Mouse (Mus musculus): ENCODE results near the gene Rmi2.
"Not testable (repeated sequence)": the region's sequence is repeated elsewhere in the genome, so short reads cannot be mapped to it uniquely, and the experiment has no call there.

The Rmi2 gene

DNA sequence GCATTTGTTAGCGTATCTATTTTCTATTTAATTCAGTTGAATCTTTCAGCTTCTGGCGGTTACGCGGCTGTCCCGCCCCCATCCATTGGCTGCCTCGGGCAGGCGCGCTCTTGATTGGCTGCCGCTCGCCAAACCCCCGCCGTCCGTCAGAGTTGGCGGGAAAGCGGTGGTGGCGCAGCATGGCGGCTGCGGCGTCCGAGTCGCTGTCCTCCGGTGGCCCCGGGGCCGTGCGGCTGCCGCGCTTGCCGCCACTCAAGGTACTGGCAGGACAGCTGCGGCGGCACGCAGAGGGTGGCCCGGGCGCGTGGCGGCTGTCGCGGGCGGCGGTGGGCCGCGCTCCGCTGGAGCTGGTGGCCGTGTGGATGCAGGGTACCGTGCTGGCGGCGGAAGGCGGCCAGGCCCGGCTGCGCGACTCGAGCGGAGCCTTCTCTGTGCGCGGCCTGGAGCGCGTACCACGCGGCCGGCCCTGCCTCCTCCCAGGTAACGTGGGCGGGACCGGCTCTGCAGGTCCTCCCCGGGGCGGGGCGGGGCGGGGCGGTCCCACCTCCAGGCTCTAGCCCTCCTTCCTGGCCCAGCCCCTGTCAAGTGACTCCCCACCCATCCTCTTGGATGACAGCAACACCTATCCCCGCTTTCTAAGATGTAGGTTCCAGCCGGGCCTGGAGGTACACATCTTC lies at the start of gene Rmi2:
TSS of gene Rmi2 (plus strand) at position 149 of the 677 bp plus-strand sequence.
- CTCF ChIA-PET: interaction anchor here (0.6 kb wide), 1 partner anchor 10 kb away, joined by 17 read pairs; no protein-coding TSS in a partner anchor

DNA sequence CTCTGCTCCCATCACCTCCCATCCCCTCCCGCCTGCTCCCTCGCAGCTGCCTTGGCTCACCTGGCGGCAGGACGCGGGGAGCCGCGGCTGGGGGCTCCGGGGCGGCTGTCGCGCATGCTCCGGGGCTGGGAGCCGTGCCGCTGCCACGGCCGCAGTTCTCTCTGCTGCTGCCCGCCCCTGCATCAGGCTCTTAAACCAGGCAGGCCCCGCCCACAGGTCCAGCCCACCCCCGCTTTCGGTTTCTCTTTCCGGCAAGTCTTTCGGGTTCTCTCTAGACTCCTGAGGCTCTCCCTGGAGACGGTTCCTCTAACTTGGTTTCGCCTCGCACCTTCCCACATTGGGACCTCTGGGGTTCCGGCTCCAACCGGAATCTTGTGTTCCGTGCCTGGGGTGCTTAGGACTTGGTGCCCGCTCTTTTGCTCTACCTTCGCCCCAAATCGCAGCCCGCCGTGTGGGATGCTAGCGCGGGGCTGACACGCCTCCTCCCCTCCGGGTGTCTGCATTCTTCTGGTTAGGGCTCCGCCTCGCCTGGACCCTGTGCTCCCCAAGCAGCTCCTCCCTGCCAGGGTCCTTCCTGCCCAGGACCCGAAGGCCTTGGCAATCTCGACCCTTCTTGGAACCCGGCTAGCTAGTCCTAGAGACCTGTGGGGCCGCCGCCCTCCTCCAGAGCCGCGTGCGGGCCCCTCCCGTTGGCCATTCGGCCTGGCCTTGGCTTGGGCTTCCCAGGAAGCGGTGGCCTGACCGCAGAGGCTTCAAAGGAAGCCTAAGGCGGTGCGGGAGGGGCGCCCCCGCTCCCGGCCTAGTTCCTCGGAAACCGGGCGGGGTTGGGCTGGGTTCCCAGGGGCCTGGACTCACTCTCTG lies 49.3 kb upstream of the Rmi2 start, which contains the start of gene Socs1:
TSS of gene Socs1 (minus strand) at position 166 of the 861 bp plus-strand sequence.
- CTCF ChIA-PET: interaction anchor here (0.6 to 0.9 kb wide), 2 partner anchors 12 to 15 kb away, joined by 3 to 4 read pairs; no protein-coding TSS in a partner anchor

DNA sequence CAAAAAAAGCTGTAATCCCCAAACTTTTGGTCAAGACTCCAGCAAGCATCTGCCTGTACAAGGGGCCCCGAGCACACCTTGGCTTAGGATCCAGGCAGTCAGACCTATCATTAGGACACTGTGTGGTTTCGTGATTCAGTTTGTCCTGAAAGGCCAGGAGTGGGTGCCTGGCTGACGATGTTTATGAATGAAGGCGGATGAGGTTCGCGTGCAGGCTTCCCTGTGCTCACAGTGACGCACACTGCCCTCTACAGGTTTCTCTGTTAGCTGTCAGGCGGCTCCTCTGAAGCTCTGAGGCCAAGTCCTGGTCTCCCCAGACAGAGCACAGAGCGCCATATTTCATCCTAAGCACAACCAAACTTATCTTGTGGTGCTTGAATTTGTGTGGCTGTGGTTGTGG lies 48.6 kb upstream of the Rmi2 start:
- CTCF ChIA-PET: no interaction called here

DNA sequence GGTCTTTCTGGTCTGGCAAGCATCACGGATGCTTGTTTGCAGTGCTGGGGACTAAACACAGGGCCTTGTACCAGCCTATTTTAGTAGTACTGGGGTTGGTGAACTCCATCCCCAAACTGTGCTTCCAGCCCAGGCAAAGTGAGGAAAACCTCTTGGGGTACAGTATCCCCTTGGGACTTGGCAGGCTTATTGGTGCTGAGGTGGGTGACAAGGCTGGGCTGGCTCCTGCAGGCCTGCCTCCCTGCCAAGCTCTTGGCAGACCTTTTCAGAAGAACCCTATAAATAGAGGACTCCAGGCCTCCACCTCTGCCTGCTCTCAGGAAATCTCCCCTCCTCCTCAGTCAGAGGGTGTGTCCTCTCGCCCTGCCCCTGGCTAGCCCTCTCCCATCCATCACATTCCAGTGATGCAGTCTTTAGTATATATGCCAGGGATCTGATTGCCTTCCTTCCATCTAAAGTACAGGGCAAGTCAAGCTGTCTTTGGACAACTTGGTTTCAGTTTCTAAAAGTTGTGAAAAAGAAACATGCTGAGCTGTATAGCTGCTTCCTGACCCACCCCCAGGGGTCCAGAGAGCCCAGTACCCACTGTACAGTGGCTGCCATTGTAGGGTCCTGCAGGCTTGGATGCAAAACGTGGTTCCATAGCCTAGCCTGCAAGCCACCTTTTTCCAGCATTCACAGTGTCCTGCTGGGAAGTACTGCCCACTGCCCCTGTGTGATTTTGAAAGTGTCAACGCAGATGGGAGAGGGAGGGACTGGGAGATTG lies 47.9 kb upstream of the Rmi2 start:
- CTCF ChIA-PET: no interaction called here

DNA sequence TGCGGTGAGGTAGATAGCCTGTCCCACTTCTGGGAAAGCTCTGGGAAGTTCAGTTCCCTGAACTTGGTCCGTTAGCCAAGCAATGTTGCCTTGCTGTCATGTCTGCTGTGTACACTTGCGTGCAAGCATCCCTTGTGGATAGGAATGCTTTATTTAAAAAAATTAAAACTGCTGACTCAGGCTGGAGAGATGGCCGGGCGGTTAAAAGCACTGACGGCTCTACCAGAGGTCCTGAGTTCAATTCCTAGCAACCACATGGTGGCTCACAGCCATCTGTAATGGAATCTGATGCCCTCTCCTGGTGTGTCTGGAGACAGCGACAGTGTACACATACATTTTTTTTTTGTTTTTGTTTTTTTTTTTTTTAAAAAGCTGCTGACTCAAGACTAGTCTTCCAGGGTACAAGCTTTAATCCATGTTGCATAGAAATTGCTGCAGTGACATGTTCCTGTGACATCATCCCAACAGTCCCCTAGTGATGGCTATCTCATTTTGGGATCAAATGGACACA lies 47.3 kb upstream of the Rmi2 start:
- CTCF ChIA-PET: interaction anchor here (0.6 to 1.0 kb wide), 3 partner anchors 48 to 107 kb away, joined by 4 to 7 read pairs (median 5); no protein-coding TSS in a partner anchor

DNA sequence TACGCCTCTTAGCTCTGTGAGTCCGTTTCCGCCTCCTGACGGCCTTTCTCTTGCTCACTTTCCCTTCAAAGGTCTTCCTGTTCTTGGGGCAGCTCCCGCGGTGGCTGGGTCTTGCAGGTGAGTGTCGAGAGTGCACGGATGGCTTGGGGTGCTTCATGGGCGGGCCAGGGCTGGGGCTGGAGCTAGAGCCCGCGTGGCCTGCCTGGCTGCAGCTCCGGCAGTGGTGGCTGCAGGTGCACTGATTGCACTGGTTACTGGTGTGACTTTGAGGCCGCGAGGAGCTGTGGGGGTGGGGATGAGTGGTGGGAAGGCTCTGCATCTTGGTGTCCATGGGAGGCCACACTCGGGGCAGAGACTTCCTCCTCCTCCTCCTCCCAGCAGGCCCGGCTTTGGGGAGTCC lies 46.6 kb upstream of the Rmi2 start, which contains the start of gene Tnp2:
TSS of gene Tnp2 (minus strand) at position 390 of the 400 bp plus-strand sequence.
- CTCF ChIA-PET: interaction anchor here (0.5 to 1.0 kb wide), 4 partner anchors 48 to 108 kb away, joined by 4 to 7 read pairs (median 4); no protein-coding TSS in a partner anchor

DNA sequence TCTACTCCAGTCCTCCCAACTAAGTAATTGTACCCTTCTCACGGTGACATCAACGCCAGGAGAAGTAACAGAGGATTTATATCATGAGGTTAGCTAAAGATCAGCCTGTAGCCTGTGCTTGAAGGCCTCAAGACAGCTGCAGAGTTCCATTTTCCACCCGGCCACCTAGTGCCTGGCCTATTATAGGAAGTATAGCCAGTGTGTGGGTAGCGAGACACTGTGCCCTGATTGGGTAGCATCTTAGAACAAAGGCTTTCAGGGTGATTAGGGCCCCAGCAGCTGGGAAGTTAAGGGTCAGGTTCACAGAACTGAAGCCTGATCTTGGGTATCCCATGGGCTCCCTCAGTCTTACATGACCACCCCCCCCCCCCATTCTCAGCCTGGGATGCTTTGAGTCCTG lies 46.0 kb upstream of the Rmi2 start:
- CTCF ChIA-PET: interaction anchor here (0.5 kb wide), 1 partner anchor 55 kb away, joined by 4 read pairs; no protein-coding TSS in a partner anchor

DNA sequence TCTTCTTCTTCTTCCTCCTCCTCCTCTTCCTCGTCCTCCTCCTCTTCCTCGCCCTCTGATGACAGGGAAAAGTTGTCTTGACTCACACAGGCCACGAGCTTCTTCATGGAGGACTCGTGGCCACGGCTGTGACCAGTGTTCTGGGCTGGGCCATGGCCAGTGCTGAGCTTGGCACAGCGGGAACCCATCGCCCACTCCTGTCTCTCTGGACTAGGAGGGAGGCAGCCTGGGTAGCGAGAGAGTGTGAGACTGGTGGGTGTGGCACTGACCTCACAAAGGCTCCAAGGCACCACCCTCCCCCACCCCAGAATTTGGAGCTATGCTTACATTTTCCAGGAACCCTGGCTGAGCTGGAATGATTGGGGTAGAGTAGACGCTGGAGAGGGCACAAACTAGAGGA lies 44.2 kb upstream of the Rmi2 start, which contains the start of gene Prm3:
TSS of gene Prm3 (minus strand) at position 213 of the 400 bp plus-strand sequence.
- CTCF ChIA-PET: interaction anchor here (0.5 kb wide), 1 partner anchor 340 kb away, joined by 4 read pairs; no protein-coding TSS in a partner anchor

DNA sequence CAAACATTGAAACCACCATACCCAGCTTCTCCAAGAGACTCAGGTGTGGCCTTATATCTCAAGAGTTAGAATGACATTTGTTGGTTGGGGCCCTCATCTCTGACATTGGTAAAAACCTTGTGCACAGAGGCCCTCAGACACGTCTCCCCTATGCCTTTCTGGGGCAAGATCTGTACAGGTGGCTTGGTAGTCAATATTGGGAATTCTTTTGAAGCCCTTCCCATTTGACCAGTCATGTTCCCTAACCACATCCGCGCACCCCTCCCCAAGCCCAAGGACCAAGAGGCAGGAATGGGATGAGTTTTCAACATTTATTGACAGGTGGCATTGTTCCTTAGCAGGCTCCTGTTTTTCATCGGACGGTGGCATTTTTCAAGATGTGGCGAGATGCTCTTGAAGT lies 38.8 kb upstream of the Rmi2 start, which contains the start of gene Prm2:
TSS of gene Prm2 (minus strand) at position 101 of the 400 bp plus-strand sequence.
- CTCF ChIA-PET: no interaction called here

DNA sequence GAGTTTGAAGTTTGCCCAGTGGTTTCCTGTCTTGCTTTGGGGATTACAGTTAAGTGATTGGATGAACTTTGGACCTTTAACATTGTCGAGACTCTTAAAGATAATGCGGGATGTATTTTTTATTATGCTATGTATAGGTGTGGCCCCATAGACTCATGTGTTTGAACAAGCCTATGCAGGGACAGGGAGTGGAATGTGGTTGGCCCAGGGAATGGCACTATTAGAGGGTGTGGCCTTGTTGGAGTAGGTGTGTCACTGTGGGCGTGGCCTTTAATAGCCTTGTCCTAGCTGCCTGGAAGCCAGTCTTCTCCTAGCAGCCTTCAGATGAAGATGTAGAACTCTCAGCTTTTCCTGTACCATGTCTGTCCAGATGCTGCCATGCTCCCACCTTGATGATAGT lies 32.4 kb upstream of the Rmi2 start:
- CTCF ChIA-PET: not testable (repeated sequence)

DNA sequence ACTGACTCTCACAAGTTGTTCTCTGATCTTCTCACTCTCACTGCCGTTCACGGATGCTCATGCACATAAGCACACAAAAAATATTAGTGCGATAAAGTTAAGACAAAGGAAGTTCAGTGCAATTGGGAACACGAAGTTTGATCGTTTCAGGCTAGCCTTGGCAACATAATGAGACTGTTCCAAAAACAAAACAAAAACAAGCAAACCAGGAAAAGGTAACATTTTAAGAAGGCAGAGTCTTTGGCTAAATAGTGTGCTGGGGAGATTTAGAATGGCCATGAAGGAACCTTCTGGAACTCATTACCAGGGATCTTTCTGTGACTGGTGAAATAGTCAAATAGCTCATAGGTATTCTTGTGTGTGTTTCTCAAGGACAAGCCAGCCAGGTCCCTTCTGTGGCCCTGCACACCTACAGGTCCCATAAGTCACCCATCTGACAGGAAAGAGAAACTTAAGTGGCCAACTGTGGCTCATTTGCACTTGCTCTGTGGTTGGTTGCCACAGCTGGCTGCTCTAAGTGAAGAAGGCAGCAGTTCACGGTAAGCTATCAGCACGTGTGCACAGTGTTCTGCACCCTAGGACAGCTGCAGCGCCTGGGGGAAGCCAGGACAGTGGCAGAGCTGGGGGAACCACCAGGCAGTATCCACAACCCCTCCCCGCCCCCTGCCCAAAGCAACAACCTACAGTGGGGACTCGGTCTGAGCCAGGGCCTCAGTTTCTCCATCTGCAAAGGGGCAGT lies 28.9 kb upstream of the Rmi2 start, which contains the start of gene Prm1:
TSS of gene Prm1 (minus strand) at position 51 of the 739 bp plus-strand sequence.
- CTCF ChIA-PET: no interaction called here

DNA sequence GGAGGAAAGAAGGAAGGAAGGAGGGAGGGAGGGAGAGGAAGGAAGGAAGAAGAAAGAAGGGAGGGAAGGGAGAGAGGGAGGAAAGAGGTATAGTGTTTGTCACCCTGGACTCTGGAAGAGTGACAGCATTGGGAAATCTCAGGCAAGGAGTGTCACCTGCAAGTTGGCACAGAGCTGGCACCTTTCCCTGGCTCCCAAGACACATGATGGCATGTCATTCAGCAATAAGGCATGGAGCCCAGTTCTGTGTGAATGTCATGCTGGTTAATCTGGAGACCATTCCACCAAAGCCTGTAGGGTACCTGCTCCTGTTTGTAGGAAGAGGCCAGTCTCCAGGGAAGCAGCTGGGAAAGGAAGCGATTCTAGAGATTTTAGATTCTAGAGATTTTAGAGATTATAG lies 24.5 kb upstream of the Rmi2 start:
- CTCF ChIA-PET: no interaction called here

DNA sequence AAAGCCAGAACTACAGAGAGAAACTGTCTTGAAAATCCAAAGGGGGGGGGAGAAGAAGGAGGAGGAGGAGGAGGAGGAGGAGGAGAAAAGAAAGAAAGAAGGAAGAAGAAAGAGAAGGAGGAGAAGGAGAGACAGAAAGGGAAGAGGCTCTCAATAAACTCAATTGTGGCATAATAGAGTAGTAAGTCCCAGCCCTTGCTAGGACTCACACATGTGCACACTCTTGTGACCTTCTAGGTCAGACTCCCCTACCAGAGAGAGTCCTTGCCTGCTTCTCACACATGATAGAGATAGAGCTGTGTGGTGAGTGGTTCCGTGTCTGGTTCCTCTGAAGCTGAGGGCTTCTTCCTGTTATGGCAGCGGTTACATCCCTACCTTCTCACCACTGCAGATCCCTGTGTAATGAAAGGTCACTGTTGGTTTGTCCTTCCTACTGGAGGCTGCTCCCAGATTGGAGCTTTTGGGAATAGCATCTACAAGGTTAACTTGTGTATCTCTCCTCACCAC lies 21.9 kb upstream of the Rmi2 start, which contains the start of gene Gm11172:
TSS of gene Gm11172 (plus strand) at position 51 of the 507 bp plus-strand sequence.
- CTCF ChIA-PET: interaction anchor here (0.6 kb wide), 2 partner anchors 10 to 206 kb away, joined by 4 to 16 read pairs; no protein-coding TSS in a partner anchor

DNA sequence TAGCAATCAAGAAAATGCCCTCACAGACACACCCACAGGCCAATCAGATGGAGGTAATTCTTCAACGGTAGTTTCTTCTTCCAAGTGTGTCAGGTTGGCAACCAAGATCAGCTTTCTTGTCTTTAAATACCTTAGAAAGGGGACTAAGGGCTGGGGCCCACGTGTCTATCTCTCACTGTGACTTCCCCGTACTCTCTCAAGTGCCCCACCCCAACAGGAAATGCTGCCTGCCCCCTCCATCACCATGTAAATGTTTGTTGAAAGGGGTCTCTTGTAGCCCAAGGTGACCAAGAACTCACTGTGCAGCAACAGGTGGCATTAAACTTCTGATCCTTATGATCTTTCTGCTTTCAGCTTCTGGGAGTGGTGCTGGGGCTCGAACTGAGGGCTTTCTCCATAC lies 21.1 kb upstream of the Rmi2 start:
- CTCF ChIA-PET: no interaction called here

DNA sequence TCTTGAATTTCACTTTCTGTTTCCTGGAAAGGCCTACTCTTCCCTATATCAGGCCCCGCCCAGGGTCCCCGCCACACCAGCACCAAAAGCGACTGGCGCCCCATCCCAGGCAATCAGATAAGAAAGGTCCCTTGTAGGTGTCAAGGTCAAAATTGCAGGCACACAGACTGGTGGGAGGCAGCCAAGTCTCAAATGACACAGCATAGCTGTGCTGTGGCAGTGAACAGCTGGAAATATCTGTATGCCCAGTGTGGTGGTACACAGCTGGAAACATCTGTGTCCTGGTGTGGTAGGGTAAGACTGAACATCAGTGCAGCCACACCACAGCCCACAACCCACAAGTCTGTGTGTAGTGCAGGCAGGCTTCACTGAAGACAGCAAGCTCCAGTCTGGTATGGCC lies 20.0 kb upstream of the Rmi2 start:
- CTCF ChIA-PET: no interaction called here

DNA sequence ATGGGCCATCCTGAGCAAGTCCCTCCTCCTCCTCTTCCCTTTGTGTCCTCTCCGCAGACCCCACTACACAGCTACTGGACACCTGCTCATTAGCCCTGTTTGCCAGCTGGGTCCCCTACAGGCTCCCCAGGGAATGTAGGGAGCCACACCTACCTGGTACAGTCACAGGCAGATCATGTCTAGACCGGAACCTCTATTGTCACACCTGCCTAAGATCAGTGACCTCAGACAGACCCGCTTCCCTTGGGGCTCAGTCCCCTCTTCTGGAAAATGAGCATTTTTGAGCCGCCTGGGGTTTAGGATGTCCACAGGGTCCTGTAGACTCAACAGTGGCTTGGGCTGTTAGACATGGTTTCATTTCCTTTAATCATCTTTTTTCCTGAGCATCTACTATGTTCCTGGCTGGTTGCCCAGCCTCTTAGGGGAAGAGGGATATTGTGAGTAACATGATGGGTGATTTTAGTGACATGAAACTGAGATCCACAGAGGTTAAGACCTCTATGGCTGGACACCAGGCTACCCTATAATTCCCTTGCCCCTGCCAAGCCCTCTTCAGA lies 16.2 kb upstream of the Rmi2 start:
- CTCF ChIA-PET: interaction anchor here (0.6 to 1.2 kb wide), 2 partner anchors 12 to 191 kb away, joined by 3 to 4 read pairs; no protein-coding TSS in a partner anchor

DNA sequence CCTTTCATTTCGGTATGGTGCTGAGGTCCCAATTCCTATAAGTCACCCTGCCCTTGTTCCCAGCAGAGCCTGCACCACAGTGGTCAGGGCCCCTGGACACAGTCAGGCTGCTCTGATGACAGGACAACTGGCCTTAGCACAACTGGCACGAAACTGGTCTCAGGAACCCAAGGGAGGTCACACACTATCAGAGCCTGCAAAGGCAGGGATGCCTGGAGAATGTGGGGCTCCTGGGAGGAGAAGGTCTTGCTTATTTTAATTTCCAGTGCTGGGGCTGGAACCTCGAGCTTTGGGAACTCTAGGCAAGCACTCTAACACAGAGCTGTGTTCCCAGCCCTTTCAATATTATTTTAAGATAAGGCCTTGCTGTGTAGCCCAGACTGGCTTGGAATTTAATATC lies 14.9 kb upstream of the Rmi2 start:
- CTCF ChIA-PET: interaction anchor here (0.6 kb wide), 1 partner anchor 213 kb away, joined by 7 read pairs; no protein-coding TSS in a partner anchor

DNA sequence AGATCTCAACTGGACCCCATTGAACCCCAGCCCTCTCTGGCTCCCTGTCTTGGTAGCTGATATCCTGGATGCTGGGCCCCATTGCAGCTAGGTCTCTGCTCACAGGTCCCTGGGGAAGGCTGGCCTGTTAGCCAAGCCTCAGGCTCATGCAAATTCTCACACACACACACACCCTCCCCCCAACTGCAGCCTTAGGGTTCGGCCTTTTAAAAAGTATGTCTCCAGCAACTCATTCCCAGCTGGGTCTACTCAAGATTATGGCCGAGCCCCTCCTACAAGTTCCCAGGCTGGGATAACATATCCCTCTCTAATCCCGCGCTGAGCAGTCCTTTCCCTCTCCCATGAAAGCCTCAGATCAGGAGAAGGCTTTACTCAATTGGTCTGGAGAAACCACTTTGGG lies 13.5 kb upstream of the Rmi2 start:
- CTCF ChIA-PET: no interaction called here

DNA sequence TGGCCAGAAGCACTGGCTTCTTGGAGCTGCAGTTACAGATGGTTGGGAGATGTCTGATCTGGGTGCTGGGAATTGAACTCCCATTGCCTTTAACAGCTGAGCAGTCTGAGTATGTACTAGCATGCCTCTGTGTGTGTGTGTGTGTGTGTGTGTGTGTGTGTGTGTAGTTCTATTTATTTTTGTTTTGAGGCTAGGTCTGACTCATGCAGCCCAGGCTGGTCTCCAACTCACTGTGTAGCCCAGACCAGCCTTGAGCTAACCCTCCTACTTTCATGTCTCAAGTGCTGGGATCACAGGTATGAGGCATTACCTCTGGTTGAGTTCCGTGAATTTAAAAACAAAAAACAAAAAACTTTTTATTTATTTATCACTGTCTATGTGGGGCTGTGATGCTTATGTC lies 10.3 kb upstream of the Rmi2 start:
- CTCF ChIA-PET: interaction anchor here (0.7 kb wide), 1 partner anchor 131 kb away, joined by 7 read pairs; no protein-coding TSS in a partner anchor
